Mouse (Mus musculus) layer of hippocampus, postnatal 14 days (tissue): ENCODE data around the gene Rab3a. TPM values are rescaled to one million over a fixed set of nuclear protein-coding genes. Genes with fewer than 3 reads are reported as not detected.

Experiments used
- DNase-seq, 2 experiments: peaks; one replicate each; pipeline ENCODE4 v3.0.0; 2021 to 2022; ENCODE audit warnings: low spot score in 2 of 2, mixed read lengths in 1 of 2
- total RNA-seq, 2 experiments: library from RNA; stranded (reverse); gene quantifications; 2 replicates each; pipeline ENCODE4 v1.2.3; 2021

Rab3a gene
- total RNA-seq, 2 experiments from 2014 or later: 793 to 809 TPM

- DNase-seq: peak in 1 of 2 experiments; percentile 45
Measured at GRCm38 (mm10) chr8:70757523-70758307, 3.2 kb downstream of the Rab3a start.

GRCm38 (mm10) chr8:70758308-70758615 lies 3.8 kb downstream of the Rab3a start:
- peak; percentile 75 to 82 for DNase-seq

- peak in 1 of 2 experiments; percentile 45 for DNase-seq
Measured at GRCm38 (mm10) chr8:70758616-70759561, 4.4 kb downstream of the Rab3a start.

DNA sequence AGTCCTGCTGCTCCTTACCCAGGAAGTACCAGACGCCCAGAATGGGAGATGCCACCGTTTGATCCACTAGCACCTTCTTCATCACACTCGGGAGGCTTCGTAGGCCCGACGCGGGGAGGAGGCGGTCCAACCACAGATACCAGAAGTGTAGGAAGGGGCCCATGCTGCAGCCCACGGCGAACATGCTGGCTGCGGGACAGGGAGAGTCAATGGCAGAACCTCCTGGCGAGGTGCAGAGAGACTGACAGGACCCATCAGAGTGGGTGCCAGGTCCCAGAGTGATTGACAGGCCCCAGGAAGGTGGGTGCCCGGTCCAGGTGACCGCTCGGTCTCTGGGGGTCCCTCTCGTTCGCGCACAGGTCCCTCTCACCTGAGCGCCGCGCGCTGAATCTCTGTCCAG lies 5.9 kb downstream of the Rab3a start:
- no peak for DNase-seq

- DNase-seq: peak; percentile 94 to 99
Measured at GRCm38 (mm10) chr8:70760775-70761406, 6.4 kb downstream of the Rab3a start, which contains the start of gene Mpv17l2. Gene Mpv17l2 (minus strand): TSS chr8:70760946.

- DNase-seq: no peak
Measured at GRCm38 (mm10) chr8:70762118-70762517, 7.6 kb downstream of the Rab3a start.

GRCm38 (mm10) chr8:70763354-70763753 lies 8.9 kb downstream of the Rab3a start:
- DNase-seq: no peak

DNA sequence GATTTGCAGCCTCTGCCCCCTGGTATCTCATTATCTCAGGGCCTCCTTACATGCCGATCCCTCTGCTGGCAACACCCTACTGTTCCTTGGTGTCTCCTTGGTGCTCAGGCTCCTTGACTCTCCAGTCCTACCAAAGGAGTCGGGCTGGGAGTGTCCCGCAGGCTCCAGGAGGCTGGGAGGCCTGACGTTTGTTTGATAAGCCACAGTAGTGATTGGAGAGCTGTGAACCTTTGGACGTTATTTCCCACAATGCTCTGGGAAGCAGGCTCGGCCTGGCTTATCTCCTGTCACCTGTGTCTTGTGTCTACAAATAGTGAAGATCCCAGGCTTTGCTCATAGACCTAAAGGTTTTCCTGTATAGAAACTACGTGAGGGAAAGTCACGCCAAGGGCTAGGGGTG lies 9.5 kb downstream of the Rab3a start:
- no peak for DNase-seq

DNA sequence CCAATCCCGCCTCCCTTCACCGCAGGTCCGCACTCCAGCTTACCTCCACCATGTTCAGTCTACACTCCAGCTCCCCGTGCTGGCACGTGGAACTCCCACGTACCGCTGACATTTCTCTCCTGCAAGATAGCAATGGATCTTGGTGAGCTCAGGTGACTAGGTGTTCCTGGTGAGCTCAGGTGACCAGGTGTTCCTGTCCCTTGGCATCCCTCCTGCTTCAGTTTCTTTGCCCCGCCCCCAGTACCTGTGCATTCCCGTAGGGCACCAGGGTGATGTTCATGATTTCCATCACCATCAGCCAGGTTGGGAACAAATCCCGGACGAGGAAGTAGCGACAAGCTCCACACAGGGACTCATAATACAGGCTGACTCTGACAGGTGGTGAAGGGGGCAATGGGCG lies 10.2 kb downstream of the Rab3a start:
- no peak for DNase-seq

DNA sequence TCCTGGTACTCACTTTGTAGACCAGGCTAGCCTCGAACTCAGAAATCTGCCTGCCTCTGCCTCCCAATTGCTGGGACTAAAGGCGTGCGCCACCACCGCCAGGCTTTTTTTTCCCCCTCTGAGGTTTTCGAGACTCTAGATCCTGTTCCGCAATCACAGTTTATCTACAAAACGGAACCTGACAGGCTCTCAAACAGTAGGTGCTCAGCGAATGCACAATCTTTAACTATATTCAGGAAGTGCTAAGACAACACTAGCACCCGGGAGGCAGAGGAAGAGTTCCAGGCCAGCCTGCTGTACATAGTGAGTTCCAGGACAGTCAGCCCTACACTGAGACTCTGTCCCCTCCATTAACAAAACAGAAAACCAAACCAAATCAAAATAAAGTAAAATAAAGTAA lies 10.8 kb downstream of the Rab3a start:
- no peak for DNase-seq

DNA sequence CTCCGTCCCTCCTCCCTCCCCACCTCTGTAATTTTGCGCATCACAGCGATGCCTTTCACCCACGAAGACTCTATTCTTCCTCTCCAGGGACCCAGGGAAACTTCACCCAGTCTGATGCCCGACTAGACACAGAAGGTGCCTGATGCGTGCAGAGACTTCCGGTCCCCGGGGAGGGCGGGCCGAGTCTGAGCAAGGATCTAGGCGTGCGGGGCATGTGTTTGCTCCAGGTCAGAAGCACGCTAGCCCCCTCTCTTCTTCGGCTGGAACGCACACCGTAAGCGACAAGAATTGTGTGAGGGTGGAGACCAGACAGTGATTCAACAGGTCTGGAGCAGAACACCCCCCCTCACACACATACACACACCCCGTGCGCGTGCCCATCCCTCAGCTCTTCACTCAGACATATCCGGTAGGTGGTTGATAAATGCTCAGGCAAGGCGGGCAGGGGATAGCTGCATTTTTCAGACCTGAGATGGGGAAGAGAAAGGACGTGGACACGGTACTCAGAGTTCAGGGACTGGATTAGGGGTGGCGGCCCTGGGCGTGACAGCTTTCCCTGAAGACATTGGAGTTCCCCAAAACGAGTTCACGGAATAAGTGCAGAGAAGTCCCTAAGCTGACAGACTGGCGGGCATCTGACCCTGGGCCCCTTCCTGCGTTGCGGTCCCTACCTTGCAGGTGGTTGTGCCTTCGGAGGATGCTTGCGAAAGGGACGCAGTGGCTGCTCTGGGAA lies 11.5 kb downstream of the Rab3a start:
- DNase-seq: no peak

- no peak for DNase-seq
Measured at GRCm38 (mm10) chr8:70766571-70767440, 12.3 kb downstream of the Rab3a start.

DNA sequence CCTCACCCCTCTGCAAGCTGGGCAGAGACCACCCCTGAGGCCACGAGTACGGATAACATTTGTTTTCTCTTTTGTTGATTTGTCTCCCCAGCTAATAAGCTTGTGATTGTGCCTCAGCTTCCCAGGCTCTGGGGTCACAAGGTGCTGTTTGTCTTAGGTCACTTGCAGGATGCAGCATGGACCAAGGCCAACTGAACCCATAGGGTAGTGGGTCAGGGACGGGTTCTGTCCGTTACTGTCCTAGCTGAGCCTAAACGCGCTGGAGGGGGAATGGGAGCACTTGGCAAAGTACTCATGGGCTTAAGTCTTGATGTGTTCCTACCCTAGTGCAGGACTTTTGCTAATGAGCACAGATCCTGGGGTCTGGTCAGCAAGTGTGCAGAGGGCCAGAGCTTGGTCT lies 13.0 kb downstream of the Rab3a start:
- DNase-seq: no peak

- DNase-seq: no peak
Measured at GRCm38 (mm10) chr8:70768231-70768776, 13.8 kb downstream of the Rab3a start.

DNA sequence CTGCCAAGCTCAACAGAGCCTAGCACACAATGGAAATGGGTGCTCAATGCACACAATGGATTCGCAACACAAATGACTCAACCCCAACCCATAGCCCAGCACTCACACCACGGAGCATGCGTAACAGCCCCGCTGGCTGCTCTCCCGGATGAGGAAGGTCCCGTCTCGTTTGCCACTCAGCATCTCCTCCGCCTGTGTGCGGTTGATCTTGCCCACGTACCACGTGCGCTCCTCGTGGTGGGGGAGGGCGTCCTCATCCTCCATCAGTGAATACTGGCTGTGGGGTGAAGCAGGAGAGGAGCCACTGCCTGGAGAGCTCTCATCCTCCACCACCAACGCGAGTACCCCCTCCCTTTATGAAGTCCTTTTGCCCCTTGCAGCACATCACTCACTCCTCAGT lies 14.5 kb downstream of the Rab3a start:
- DNase-seq: no peak

GRCm38 (mm10) chr8:70769359-70769758 lies 14.9 kb downstream of the Rab3a start:
- DNase-seq: peak; percentile 94 to 95

DNA sequence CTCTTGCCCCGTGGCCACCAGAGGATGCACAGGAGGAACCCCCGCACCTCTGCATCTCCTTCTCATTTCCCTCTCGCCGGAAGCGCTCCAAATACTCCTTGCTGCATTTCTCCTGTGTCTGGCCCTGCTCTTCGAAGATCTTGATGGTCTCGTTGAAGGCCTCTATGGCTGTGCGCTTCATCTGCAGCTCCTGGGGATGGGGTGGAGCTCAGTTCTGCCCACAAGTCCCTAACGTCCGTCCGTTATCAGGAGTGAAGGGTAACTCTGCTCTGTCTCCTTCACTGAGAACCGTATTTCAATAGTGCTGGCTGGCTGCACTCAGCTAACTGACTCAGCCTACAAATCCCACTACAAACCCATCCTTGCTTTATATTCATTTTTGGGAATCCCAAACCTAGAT lies 15.4 kb downstream of the Rab3a start:
- DNase-seq: no peak

DNA sequence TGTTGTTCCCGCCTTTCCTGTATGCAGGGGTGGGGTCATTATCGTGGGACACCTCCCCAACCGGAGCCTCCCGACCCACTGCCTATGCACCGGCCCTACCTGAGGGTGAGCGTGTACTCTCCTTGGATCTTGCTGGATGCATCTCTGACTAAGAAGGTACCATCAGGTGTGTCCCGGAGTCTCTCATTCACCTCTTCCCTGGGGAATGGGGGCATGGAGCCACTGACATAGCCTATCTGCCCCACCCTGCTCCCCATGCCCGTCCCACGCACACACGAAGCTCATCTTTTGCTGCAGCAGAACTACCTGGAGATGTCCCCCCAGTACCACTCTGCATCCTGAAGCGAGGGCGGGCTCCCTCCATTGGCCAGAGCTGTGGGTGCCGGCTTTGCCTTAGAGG lies 16.3 kb downstream of the Rab3a start:
- no peak for DNase-seq

GRCm38 (mm10) chr8:70771217-70771616 lies 16.7 kb downstream of the Rab3a start:
- no peak for DNase-seq

DNA sequence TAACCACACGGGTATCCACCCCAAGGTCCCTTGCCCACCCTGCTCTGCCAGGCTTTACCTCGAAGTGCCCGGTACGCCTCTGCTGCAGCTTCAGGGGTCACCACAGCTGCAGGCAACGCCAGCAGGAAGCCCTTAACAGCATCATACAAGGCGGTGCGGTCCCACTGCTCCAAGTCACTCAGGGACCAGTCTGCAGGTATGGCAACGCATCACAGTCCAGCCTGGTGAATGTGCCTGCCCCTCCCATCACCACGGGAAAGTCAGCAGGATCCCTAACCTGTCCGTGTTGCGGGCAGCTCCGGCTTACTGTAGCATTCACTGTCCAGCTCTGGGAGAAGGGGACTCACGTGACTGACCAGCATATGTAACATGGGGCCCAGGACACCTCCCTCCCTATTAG lies 17.6 kb downstream of the Rab3a start:
- no peak for DNase-seq
